Mouse (Mus musculus): ENCODE measurements around the gene Trim7. TPM values are rescaled to one million over a fixed set of nuclear protein-coding genes. Genes with fewer than 3 reads are reported as not detected.
"Not testable (repeated sequence)": the region's sequence is repeated elsewhere in the genome, so short reads cannot be mapped to it uniquely, and the experiment has no call there.

Gene Trim7
- polyA plus RNA-seq, 1 experiment from 2014 or later, result 0.80 TPM

DNA sequence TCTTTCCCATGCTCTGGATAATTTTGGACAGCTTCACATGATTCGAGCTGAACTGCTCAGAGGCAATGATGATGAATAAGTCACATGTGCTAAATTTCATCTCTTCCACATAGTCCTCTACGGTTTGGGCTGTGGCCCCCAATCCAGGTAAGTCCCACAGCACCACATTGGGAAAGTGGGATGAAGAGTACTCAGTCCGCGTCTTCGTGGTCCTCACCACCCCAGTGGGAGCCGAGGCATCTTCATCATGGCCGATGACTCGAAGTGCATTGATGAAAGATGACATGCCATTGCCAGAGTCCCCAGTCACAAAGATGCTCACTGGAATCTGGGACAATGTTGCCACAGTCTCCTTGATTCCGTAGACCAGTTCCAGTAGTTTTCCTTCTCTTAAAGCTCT, 40.5 kb downstream of the Trim7 start:
- WGBS, result 93% methylated on average over 9 of the region's 9 CpGs
- no peak overlapping the region for H3K27ac ChIP-seq

DNA sequence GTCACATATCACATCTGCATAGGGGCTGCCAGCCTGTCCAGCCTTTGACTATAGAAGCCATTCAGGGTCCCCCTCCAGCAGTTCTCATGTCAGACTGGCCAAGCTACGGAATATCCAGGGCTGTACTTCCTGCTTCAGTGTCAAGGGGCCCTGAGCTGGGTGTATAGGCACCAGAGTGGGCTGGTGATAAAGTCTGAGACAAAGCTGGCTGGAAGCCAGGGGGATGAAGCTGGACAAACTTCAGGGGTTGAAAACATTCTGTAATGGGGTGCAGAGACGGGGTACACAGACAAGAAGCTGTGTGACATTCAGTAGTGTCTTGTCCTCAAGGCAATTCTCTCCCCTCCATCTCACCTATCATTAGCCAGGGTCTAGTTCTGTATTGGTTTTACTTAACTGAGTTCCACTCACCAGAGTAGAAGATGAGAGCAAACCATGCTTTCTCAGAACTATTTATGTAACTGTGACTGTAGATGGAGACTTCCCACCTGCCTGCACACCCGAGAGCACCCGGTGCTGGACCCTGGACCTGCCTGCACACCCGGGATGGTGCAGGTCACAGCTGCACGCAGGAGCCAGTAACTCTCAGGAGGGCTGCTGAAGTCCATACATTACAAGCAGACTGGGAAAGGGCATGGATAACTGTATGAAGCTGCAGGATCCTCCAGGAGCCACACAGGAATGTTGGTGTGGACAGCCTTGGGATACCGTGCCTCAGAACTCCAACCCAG, 43.6 kb downstream of the Trim7 start:
- no peak overlapping the region for H3K27ac ChIP-seq
- ATAC-seq, result no peak
- H3K4me1 ChIP-seq, result peaks cover 12% of the 10 kb centered on the region
- H3K27me3 ChIP-seq, result peaks cover 11% of the 10 kb centered on the region
- no peak overlapping the region for H3K4me3 ChIP-seq
- no peaks in the 10 kb centered on the region for H3K9me3 ChIP-seq (replicated peaks)
- 77% methylated on average over 7 of the region's 7 CpGs for WGBS
- no peak overlapping the region for H3K4me2 ChIP-seq
- H3K9ac ChIP-seq, result no peak overlapping the region
- no peaks in the 10 kb centered on the region for H3K36me3 ChIP-seq (ENCODE audit: poor library complexity, severe bottlenecking)

More for the DNA sequence above, 40.5 kb downstream of the Trim7 start:
- no peak for ATAC-seq
- H3K4me3 ChIP-seq, result no peak overlapping the region
- H3K27me3 ChIP-seq, result no peaks in the 10 kb centered on the region
- H3K9ac ChIP-seq, result no peak overlapping the region
- H3K4me2 ChIP-seq, result no peak overlapping the region
- H3K4me1 ChIP-seq, result peaks cover 3% of the 10 kb centered on the region
- no peaks in the 10 kb centered on the region for H3K9me3 ChIP-seq (replicated peaks)
- H3K36me3 ChIP-seq (ENCODE audit: poor library complexity, severe bottlenecking), result no peaks in the 10 kb centered on the region

DNA sequence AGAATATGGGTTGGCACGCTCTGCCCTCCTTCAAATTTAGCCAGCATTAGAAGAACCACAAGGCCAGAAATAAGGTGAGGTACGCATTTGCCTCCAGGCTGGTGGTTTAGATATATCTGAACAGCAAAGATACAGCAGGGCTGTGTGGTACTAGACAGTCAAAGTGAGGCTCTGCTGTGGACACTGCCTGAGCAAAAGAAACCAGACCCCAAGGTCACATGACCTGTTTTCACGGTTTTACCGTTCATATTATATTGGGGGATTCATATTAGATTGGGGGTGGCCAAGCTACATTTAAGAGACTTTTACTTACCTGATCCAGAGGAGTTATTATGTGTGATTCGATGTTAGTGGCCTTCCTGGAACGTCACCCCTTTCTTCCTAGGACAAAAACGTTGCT, 44.8 kb downstream of the Trim7 start:
- Histone ChIP-seq H3K4me3 (peak overlapping the region; percentile 41), H3K9ac (peak overlapping the region; percentile 52), H3K36me3 (ENCODE audit: poor library complexity, severe bottlenecking) (no peaks in the 10 kb centered on the region), H3K27me3 (peaks cover 11% of the 10 kb centered on the region), H3K4me2 (peak overlapping the region; percentile 66), H3K27ac (no peak overlapping the region), H3K4me1 (peaks cover 12% of the 10 kb centered on the region), H3K9me3 (replicated peaks) (no peaks in the 10 kb centered on the region)
- ATAC-seq, result no peak; the same call in 1 of the 2 replicates
- 38% methylated on average over 7 of the region's 7 CpGs for WGBS

DNA sequence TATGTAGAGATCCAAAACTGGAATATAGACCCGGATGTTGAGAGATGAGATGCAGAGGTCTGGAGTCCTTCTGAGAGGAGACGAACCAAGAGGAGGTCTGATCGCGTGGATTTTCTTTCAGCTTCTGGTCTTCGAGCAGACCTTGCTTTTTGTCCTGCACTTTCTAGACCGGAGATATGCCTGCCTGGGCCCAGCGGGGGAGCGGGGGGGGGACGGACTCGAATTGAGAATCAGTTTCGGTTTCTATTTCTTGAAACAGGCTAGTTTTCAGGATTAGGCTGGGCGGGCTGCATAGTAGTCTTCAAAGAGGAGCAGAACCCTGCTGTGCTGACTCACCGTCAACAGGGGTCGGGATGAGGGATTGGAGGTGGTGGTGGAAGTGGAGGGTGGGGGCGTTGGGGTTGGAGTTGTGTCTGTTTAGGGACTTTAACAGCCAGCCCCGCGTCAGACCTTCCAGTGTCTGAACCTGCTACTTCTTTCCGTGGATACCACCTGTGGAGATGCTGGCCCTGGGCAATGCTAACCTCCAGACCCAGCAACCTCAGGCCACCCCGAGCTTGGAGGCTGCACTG, 45.3 kb downstream of the Trim7 start, which contains the start of gene Irgm1:
Gene Irgm1, minus strand, starts transcription at position 483 of the 572 bp plus-strand sequence.
- Histone ChIP-seq H3K4me2 (peak within 1 kb of the TSS; percentile 66), H3K9me3 (replicated peaks) (no peaks in the 10 kb centered on the region), H3K36me3 (ENCODE audit: poor library complexity, severe bottlenecking) (no peaks in the 10 kb centered on the region), H3K27ac (no peak within 1 kb of the TSS), H3K4me3 (peak within 1 kb of the TSS; percentile 41), H3K9ac (peak within 1 kb of the TSS; percentile 52), H3K27me3 (peaks cover 11% of the 10 kb centered on the region), H3K4me1 (peaks cover 12% of the 10 kb centered on the region)
- 2% methylated on average over 19 of the region's 19 CpGs for WGBS
- ATAC-seq, result peak; percentile 43; the same call in 1 of the 2 replicates

DNA sequence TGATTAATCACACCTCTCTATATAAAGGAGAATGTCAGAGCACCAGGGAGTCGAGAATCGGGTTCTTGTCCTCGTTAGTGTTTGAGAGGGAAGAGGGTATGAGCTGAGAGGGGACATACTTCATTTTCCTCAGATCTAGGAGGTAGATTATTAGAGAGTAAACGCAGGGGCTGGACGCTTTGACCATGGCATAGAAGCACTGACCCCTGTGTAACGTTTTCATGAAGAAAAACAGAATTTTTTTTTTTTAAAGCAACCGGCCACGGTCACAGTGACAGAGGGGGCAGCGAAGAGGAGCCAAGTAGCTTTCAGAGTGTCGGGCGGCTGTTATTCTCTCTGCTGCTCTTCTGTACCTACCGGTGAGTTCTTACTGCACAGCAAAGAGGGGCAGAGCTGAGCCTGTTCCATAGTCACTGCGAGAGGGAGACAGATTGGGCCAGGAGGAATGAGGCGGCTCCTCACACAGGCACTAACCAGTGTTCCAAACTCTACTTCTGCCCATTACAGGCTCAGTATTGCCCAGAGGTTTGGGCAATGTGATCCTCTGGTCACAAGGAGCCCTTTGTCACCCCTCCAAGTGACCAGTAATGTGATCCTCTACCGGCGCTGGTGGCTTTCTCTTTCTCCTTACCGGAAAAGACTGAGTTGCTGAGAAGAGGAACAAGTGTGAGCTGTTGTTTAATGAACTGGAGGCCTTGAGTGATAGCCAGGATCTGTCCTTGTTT, 46.0 kb downstream of the Trim7 start:
- peak overlapping the region; percentile 52 for H3K9ac ChIP-seq
- peak; percentile 34; the same call in 1 of the 2 replicates for ATAC-seq
- 9% methylated on average over 17 of the region's 17 CpGs for whole genome bisulfite sequencing
- H3K36me3 ChIP-seq (ENCODE audit: poor library complexity, severe bottlenecking), result no peaks in the 10 kb centered on the region
- H3K4me2 ChIP-seq, result peak overlapping the region; percentile 66
- peaks cover 12% of the 10 kb centered on the region for H3K4me1 ChIP-seq
- peaks cover 11% of the 10 kb centered on the region for H3K27me3 ChIP-seq
- peak overlapping the region; percentile 41 for H3K4me3 ChIP-seq
- no peak overlapping the region for H3K27ac ChIP-seq
- no peaks in the 10 kb centered on the region for H3K9me3 ChIP-seq (replicated peaks)

DNA sequence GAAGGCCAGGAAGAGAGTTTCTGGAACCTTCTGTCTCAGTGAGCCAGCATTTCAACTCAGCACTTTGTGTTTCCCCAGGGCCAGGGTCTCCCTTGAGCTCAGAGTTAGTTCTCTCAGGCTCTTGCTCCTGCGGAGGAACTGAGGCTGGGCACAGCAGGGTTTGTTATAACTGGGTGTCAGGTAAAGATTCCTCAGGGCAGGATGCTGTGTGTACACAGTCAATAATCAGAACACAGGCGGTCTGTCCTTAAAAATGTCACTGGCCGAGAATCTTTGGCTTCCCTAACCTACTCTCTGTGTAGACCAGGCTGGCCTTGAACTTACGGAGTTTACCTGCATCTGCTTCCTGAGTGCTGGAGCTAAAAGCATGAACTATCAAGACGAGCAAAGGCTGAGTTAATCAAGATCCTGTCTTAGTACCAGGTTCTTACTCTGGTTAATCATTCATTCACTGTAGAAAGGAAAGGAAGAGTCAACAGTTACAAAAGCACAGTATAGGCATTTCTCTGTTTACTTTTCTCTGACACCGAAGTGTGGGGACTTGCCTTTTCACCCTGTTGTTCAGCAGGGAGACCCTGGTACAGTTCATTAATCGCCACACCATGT, 46.9 kb downstream of the Trim7 start:
- WGBS, result 85% methylated on average over 7 of the region's 7 CpGs
- H3K9ac ChIP-seq, result no peak overlapping the region
- H3K4me1 ChIP-seq, result peaks cover 12% of the 10 kb centered on the region
- no peaks in the 10 kb centered on the region for H3K36me3 ChIP-seq (ENCODE audit: poor library complexity, severe bottlenecking)
- H3K27me3 ChIP-seq, result peaks cover 11% of the 10 kb centered on the region
- no peak overlapping the region for H3K4me2 ChIP-seq
- no peak overlapping the region for H3K4me3 ChIP-seq
- H3K27ac ChIP-seq, result no peak overlapping the region
- no peak for ATAC-seq
- no peaks in the 10 kb centered on the region for H3K9me3 ChIP-seq (replicated peaks)

DNA sequence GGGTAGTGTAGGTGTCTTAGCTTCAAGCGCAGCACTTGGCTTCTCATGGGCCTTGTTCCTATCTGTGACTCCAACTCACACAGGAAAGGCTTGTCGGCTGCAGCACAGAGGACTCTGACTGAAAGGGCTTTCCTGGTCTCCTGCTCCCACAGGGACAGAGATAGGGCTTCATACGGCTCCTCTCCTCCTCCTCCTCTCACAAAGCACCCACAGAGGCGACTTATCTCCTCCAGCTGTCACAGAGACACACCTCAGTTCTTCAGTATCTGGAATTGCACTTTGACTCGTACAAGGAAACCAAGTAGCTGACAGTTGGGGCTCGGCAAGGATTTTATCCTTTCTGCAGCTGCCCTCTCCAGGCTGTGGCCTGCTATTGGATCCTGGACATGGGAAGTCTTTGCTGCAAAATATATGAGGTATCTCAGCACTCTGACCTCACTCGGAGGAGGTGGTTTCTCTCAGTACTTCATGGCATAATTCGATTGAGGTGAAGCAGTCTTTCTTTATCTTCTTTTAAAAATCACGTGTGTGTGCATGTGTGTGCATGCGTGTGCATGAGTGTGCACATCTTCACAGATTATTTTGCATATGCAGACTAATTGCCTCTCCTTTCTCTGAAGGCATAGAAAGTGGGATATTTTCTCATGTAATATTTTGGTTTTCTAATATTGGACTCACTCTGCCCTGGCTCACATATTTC, 47.8 kb downstream of the Trim7 start:
- Histone ChIP-seq H3K4me3 (no peak overlapping the region), H3K36me3 (ENCODE audit: poor library complexity, severe bottlenecking) (no peaks in the 10 kb centered on the region), H3K27ac (no peak overlapping the region), H3K27me3 (peaks cover 11% of the 10 kb centered on the region), H3K9me3 (replicated peaks) (no peaks in the 10 kb centered on the region), H3K4me2 (no peak overlapping the region), H3K9ac (no peak overlapping the region), H3K4me1 (peaks cover 12% of the 10 kb centered on the region)
- 76% methylated on average over 10 of the region's 10 CpGs for WGBS
- no peak for ATAC-seq

DNA sequence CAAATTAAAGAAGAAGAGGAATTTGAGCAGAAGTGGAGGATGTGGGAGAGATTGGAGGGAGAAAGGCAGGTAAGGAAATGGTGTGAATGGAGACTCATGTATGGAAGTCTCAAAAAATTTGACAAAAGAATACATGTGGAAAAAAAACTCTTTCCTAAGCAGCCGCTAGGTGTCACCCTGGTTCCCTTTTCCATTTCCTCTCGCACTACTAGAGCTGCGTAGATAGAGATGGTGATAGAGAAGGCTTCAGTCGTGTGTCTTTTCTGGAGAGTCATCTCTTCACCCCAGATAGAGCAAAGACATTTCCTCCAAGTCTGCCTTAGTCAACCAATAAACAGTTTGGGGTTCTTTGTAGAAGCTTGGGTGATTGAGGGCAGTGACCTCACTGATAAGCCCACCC, 48.5 kb downstream of the Trim7 start:
- H3K27ac ChIP-seq, result no peak overlapping the region

DNA sequence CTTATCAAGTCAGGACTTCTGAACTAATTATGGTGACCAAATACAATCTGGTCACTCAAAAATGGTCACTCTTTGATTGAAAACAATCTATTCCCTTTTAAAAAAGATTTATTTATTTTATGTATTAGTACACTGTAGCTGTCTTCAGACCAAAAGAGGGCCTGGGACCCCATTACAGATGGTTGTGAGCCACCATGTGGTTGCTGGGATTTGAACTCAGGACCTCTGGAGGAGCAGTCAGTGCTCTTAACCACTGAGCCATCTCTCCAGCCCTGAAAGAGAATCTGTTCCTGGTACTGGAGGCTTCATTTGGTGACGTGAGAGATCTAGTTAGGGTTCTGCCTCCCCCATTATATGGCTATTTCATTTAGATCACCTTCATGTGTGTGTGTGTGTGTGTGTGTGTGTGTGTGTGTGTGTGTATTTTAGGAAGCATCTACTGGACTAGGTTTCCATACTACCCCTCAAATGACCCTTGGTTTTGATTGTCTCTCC, 49.5 kb downstream of the Trim7 start:
- WGBS, result 71% methylated on average over 1 of the region's 1 CpGs
- peaks cover 11% of the 10 kb centered on the region for H3K27me3 ChIP-seq
- peaks cover 12% of the 10 kb centered on the region for H3K4me1 ChIP-seq

More for the DNA sequence above, 48.5 kb downstream of the Trim7 start:
- WGBS, result 3% methylated on average over 4 of the region's 4 CpGs
- peak; percentile 72 for ATAC-seq
- no peak overlapping the region for H3K4me2 ChIP-seq
- H3K27me3 ChIP-seq, result peaks cover 11% of the 10 kb centered on the region
- H3K4me3 ChIP-seq, result no peak overlapping the region
- H3K9me3 ChIP-seq (replicated peaks), result no peaks in the 10 kb centered on the region
- H3K4me1 ChIP-seq, result peaks cover 12% of the 10 kb centered on the region
- H3K9ac ChIP-seq, result no peak overlapping the region
- H3K36me3 ChIP-seq (ENCODE audit: poor library complexity, severe bottlenecking), result no peaks in the 10 kb centered on the region

DNA sequence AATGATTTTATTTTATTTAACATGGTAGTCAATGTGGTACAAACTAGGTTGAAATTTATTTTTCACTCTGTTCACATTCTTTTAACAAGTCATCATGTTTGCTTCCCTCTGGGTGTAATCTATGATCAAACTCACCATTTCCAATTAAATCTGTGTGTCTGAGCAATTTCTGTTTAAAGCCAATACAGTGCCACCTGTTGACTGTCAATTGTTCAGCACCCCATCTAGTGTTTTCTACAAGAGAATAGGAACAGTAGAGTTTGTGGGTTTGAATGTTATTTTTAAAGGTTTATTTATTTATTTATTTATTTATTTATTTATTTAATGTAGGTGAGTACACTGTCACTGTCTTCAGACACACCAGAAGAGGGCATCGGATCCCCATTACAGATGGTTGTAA, 50.7 kb downstream of the Trim7 start:
- WGBS, result 97% methylated on average over 1 of the region's 1 CpGs
- Histone ChIP-seq H3K4me2 (no peak overlapping the region), H3K9ac (no peak overlapping the region), H3K9me3 (replicated peaks) (no peaks in the 10 kb centered on the region), H3K27me3 (peaks cover 11% of the 10 kb centered on the region), H3K27ac (no peak overlapping the region), H3K36me3 (ENCODE audit: poor library complexity, severe bottlenecking) (no peaks in the 10 kb centered on the region), H3K4me1 (peaks cover 7% of the 10 kb centered on the region; the same call in 1 of the 2 replicates), H3K4me3 (no peak overlapping the region)
- ATAC-seq, result no peak

More for the DNA sequence above, 49.5 kb downstream of the Trim7 start:
- not testable (repeated sequence) for ATAC-seq; H3K36me3 ChIP-seq (ENCODE audit: poor library complexity, severe bottlenecking); H3K4me2 ChIP-seq; H3K9me3 ChIP-seq (replicated peaks); H3K9ac ChIP-seq; H3K27ac ChIP-seq; H3K4me3 ChIP-seq

DNA sequence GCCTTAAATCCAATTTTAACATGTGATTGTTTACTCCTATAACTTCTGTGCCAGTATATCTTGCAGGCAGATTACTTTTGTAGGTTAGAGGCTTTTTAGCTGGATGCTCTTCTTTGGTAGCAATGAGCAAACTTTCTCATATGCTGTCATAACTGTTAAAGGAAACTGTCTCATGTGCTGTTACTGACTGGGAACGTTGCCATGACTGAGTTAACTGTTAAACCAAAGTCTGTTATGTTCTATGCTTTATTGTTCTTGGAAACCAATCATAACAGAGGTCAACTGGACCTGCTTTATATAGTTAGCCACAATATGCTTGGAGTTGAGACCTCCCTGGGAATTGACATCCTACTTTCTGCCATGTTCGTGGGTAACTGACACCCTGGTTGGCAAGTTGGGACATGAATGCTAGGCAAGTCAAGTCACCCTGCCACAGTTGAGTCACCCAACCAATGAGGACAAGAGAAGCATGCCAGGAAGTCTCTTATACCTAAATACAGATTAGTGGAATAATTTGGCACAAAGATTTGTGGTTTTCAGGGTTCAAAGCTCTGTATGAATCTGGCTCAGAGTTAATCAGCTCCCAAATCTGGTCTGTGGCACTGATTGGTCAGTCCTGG, 73.0 kb downstream of the Trim7 start:
- ATAC-seq, result no peak
- Histone ChIP-seq H3K4me3 (no peak overlapping the region), H3K27ac (no peak overlapping the region), H3K36me3 (ENCODE audit: poor library complexity, severe bottlenecking) (no peaks in the 10 kb centered on the region), H3K9ac (no peak overlapping the region), H3K27me3 (no peaks in the 10 kb centered on the region), H3K4me2 (no peak overlapping the region), H3K4me1 (no peaks in the 10 kb centered on the region), H3K9me3 (replicated peaks) (no peaks in the 10 kb centered on the region)
- WGBS, result 75% methylated on average over 2 of the region's 2 CpGs

Measured in forebrain, embryonic 13.5 days (tissue).